Mouse (Mus musculus) MEL (cell line): ENCODE results near the gene Gsk3a. TPM values are rescaled to one million over a fixed set of nuclear protein-coding genes. Genes with fewer than 3 reads are reported as not detected.

Experiments
- DNase-seq: peaks from one replicate; pipeline ENCODE4 v3.0.0; 2011; ENCODE audit warnings: low read depth, low spot score
- H3K27ac ChIP-seq: 2 replicates; pipeline ENCODE4 v1.5.1; 2012; ENCODE audit warnings: low read depth, mild to moderate bottlenecking, control low read depth, low read length, moderate library complexity; ENCODE audit not compliant: control insufficient read depth
- H3K27me3 ChIP-seq, 2 experiments: fragments of 150-350 bp in 1 of 2; sonication (generic) in 1 of 2; 2 replicates each; pipeline ENCODE4 v1.6.1; 2012; ENCODE audit warnings: low read length in 2 of 2, mild to moderate bottlenecking in 2 of 2, improper control_type of control experiment in 1 of 2, moderate library complexity in 1 of 2; ENCODE audit not compliant: insufficient read depth in 2 of 2, control insufficient read depth in 1 of 2
- H3K36me3 ChIP-seq, 2 experiments: 2 replicates each; pipeline ENCODE4 v1.6.1; 2012 to 2014; ENCODE audit warnings: low read length in 2 of 2, improper control_type of control experiment in 1 of 2, inconsistent platforms in 1 of 2, mild to moderate bottlenecking in 1 of 2; ENCODE audit not compliant: insufficient read depth in 2 of 2, control insufficient read depth in 1 of 2
- H3K4me1 ChIP-seq, 2 experiments: fragments of 150-350 bp in 1 of 2; sonication (generic) in 1 of 2; 2 replicates each; pipeline ENCODE4 v1.6.1; 2012; ENCODE audit warnings: low read length in 2 of 2, improper control_type of control experiment in 1 of 2, mild to moderate bottlenecking in 1 of 2; ENCODE audit not compliant: insufficient read depth in 2 of 2, control insufficient read depth in 1 of 2
- H3K4me3 ChIP-seq, 2 experiments: fragments of 150-350 bp in 1 of 2; sonication (generic) in 1 of 2; 2 replicates each; pipeline ENCODE4 v1.5.1; 2012; ENCODE audit warnings: low read depth in 2 of 2, low read length in 2 of 2, mild to moderate bottlenecking in 2 of 2, moderate library complexity in 2 of 2, control low read depth in 1 of 2, improper control_type of control experiment in 1 of 2; ENCODE audit not compliant: control insufficient read depth in 1 of 2, insufficient read depth in 1 of 2
- H3K79me2 ChIP-seq: 2 replicates; pipeline ENCODE4 v1.6.1; 2012; ENCODE audit warnings: mild to moderate bottlenecking, low read length, moderate library complexity; ENCODE audit not compliant: control insufficient read depth, poor library complexity, insufficient read depth
- H3K9ac ChIP-seq: 2 replicates; pipeline ENCODE4 v1.6.1; 2012; ENCODE audit warnings: low read depth, mild to moderate bottlenecking, control low read depth, low read length, moderate library complexity; ENCODE audit not compliant: control insufficient read depth, poor library complexity, severe bottlenecking
- H3K9me3 ChIP-seq: fragments of 150-350 bp; sonication (generic); replicated peaks from 2 replicates; pipeline ENCODE4 v1.6.1; 2012; ENCODE audit warnings: mild to moderate bottlenecking, low read length, improper control_type of control experiment, moderate library complexity; ENCODE audit not compliant: insufficient read depth
- CHD2 ChIP-seq: IDR thresholded peaks from 2 replicates; pipeline ENCODE4 v1.6.1; 2011; ENCODE audit warnings: low read length, improper control_type of control experiment
- CTCF ChIP-seq, 3 experiments: IDR thresholded peaks in 2 of 3; conservative IDR thresholded peaks in 1 of 3; 2 replicates each; pipeline ENCODE4 v1.5.1; 2011 to 2012; ENCODE audit warnings: low read length in 3 of 3, low read depth in 2 of 3, mild to moderate bottlenecking in 2 of 3, improper control_type of control experiment in 1 of 3, inconsistent platforms in 1 of 3, mixed read lengths in 1 of 3, moderate library complexity in 1 of 3; ENCODE audit not compliant: control insufficient read depth in 1 of 3, insufficient read depth in 1 of 3, poor library complexity in 1 of 3, severe bottlenecking in 1 of 3
- ETS1 ChIP-seq: IDR thresholded peaks from 2 replicates; pipeline ENCODE4 v1.6.1; 2012; ENCODE audit warnings: low read depth, mild to moderate bottlenecking, inconsistent platforms, low read length, improper control_type of control experiment, moderate library complexity
- GATA1 ChIP-seq: IDR thresholded peaks from 2 replicates; pipeline ENCODE4 v1.6.1; 2011; ENCODE audit warnings: low read depth, low read length, improper control_type of control experiment
- HCFC1 ChIP-seq: IDR thresholded peaks from 2 replicates; pipeline ENCODE4 v1.6.1; 2012; ENCODE audit warnings: low read depth, mild to moderate bottlenecking, inconsistent platforms, low read length, improper control_type of control experiment, moderate library complexity
- JUND ChIP-seq: IDR thresholded peaks from 2 replicates; pipeline ENCODE4 v1.6.1; 2011; ENCODE audit warnings: low read depth, mild to moderate bottlenecking, improper control_type of control experiment, low read length
- KAT2A ChIP-seq: conservative IDR thresholded peaks from 2 replicates; pipeline ENCODE4 v1.6.1; 2012; ENCODE audit warnings: low read depth, low read length, improper control_type of control experiment, inconsistent platforms
- MAFK ChIP-seq: IDR thresholded peaks from 2 replicates; pipeline ENCODE4 v1.6.1; 2011; ENCODE audit warnings: low read depth, mild to moderate bottlenecking, low read length, improper control_type of control experiment, borderline replicate concordance
- MAX ChIP-seq: IDR thresholded peaks from 2 replicates; pipeline ENCODE4 v1.6.1; 2011; ENCODE audit warnings: low read length, improper control_type of control experiment
- MAZ ChIP-seq: IDR thresholded peaks from 2 replicates; pipeline ENCODE4 v1.6.1; 2012; ENCODE audit warnings: low read depth, mild to moderate bottlenecking, inconsistent platforms, low read length, improper control_type of control experiment
- MEF2A ChIP-seq: IDR thresholded peaks from 2 replicates; pipeline ENCODE4 v1.6.1; 2014; ENCODE audit warnings: low read depth, mild to moderate bottlenecking, inconsistent platforms, low read length, improper control_type of control experiment; ENCODE audit not compliant: poor library complexity, insufficient replicate concordance, severe bottlenecking; ENCODE audit errors: extremely low read depth
- MXI1 ChIP-seq: IDR thresholded peaks from 2 replicates; pipeline ENCODE4 v1.6.1; 2011; ENCODE audit warnings: mild to moderate bottlenecking, low read depth, low read length, improper control_type of control experiment
- MYB ChIP-seq: IDR thresholded peaks from 2 replicates; pipeline ENCODE4 v1.6.1; 2011; ENCODE audit warnings: mild to moderate bottlenecking, low read depth, low read length, improper control_type of control experiment
- POLR2A ChIP-seq, 2 experiments: IDR thresholded peaks; 2 replicates each; pipeline ENCODE4 v1.6.1; 2011 to 2012; ENCODE audit warnings: low read length in 2 of 2, mild to moderate bottlenecking in 2 of 2, control low read depth in 1 of 2, improper control_type of control experiment in 1 of 2, low read depth in 1 of 2, moderate library complexity in 1 of 2; ENCODE audit not compliant: control insufficient read depth in 1 of 2, insufficient read depth in 1 of 2, poor library complexity in 1 of 2
- POLR2AphosphoS2 ChIP-seq: IDR thresholded peaks from 2 replicates; pipeline ENCODE4 v1.6.1; 2011; ENCODE audit warnings: low read length, improper control_type of control experiment
- POLR2AphosphoS5 ChIP-seq: IDR thresholded peaks from 2 replicates; pipeline ENCODE4 v1.6.1; 2012; ENCODE audit warnings: low read depth, borderline replicate concordance, mild to moderate bottlenecking, inconsistent platforms, low read length, moderate library complexity, mixed read lengths
- RAD21 ChIP-seq: IDR thresholded peaks from 2 replicates; pipeline ENCODE4 v1.6.1; 2011; ENCODE audit warnings: mild to moderate bottlenecking, low read depth, low read length, improper control_type of control experiment
- RCOR1 ChIP-seq: IDR thresholded peaks from 2 replicates; pipeline ENCODE4 v1.6.1; 2012; ENCODE audit warnings: low read depth, mild to moderate bottlenecking, inconsistent platforms, low read length, improper control_type of control experiment
- SIN3A ChIP-seq: IDR thresholded peaks from 2 replicates; pipeline ENCODE4 v1.6.1; 2012; ENCODE audit warnings: low read length, improper control_type of control experiment, inconsistent platforms
- SMC3 ChIP-seq: IDR thresholded peaks from 2 replicates; pipeline ENCODE4 v1.6.1; 2011; ENCODE audit warnings: low read depth, low read length, improper control_type of control experiment
- UBTF ChIP-seq: IDR thresholded peaks from 2 replicates; pipeline ENCODE4 v1.6.1; 2012; ENCODE audit warnings: low read depth, mild to moderate bottlenecking, inconsistent platforms, low read length, improper control_type of control experiment, moderate library complexity, borderline replicate concordance; ENCODE audit not compliant: insufficient read depth
- USF1 ChIP-seq: IDR thresholded peaks from 2 replicates; pipeline ENCODE4 v1.6.1; 2014; ENCODE audit warnings: low read depth, mild to moderate bottlenecking, inconsistent platforms, low read length, improper control_type of control experiment, moderate library complexity
- USF2 ChIP-seq, 2 experiments: IDR thresholded peaks; 2 replicates each; pipeline ENCODE4 v1.6.1; 2011 to 2012; ENCODE audit warnings: improper control_type of control experiment in 2 of 2, low read length in 2 of 2, borderline replicate concordance in 1 of 2, inconsistent platforms in 1 of 2, low read depth in 1 of 2, mild to moderate bottlenecking in 1 of 2; ENCODE audit not compliant: insufficient read depth in 1 of 2
- ZC3H11A ChIP-seq: IDR thresholded peaks from 2 replicates; pipeline ENCODE4 v1.6.1; 2012; ENCODE audit warnings: low read depth, mild to moderate bottlenecking, inconsistent platforms, low read length, improper control_type of control experiment
- ZNF384 ChIP-seq: IDR thresholded peaks from 2 replicates; pipeline ENCODE4 v1.6.1; 2012; ENCODE audit warnings: low read depth, mild to moderate bottlenecking, inconsistent platforms, low read length, improper control_type of control experiment
- polyA plus RNA-seq, 2 experiments: library from polyadenylated mRNA; stranded (reverse) in 1 of 2; unstranded in 1 of 2; fragments of >175 nt in 1 of 2; fragments of >200 nt in 1 of 2; gene quantifications; 2 replicates each; pipeline versions ENCODE4 v1.2.1 to v1.2.4; 2012; ENCODE audit warnings: low replicate concordance in 2 of 2, low read depth in 1 of 2; ENCODE audit not compliant: insufficient read length in 2 of 2, insufficient read depth in 1 of 2, missing spikeins in 1 of 2
- total RNA-seq: library from RNA; depleted of rRNA; stranded (reverse); fragments of 300-350 nt; gene quantifications from 2 replicates; pipeline ENCODE4 v1.2.3, GENCODE M21; 2012

Gsk3a gene
- total and polyA plus RNA-seq, 3 experiments: 59.8 to 149 (median 86.6) TPM

GRCm38 (mm10) chr7:25243361-25243760 is 5.7 kb upstream of the Gsk3a start:
- H3K4me3 ChIP-seq: no peak overlapping the region
- H3K4me1 ChIP-seq: peaks cover 0 to 9% of the 10 kb centered on the region in 2 experiments; a peak in 1 of 4 replicates
- no peaks in the 10 kb centered on the region for H3K27me3 ChIP-seq
- H3K79me2 ChIP-seq: peaks cover 12% of the 10 kb centered on the region
- DNase-seq: no peak
- peaks cover 0 to 5% of the 10 kb centered on the region in 2 experiments; a peak in 3 of 4 replicates for H3K36me3 ChIP-seq
- no peaks in the 10 kb centered on the region for H3K9me3 ChIP-seq
- TF ChIP-seq USF2 (IDR thresholded peaks at IDR 0.05; ENCODE audit: borderline replicate concordance in 1 of 2, insufficient read depth in 1 of 2, low read depth in 1 of 2, low read length in 2 of 2): no peak
- TF ChIP-seq MAZ: no peak
- TF ChIP-seq USF1: no peak
- no peak for TF ChIP-seq GATA1
- TF ChIP-seq KAT2A: no peak
- no peak for TF ChIP-seq ZNF384
- TF ChIP-seq UBTF: no peak
- TF ChIP-seq POLR2AphosphoS2: no peak
- TF ChIP-seq ETS1: no peak
- TF ChIP-seq MAFK: no peak
- no peak for TF ChIP-seq HCFC1
- no peak for TF ChIP-seq SIN3A
- no peak overlapping the region for H3K27ac ChIP-seq
- H3K9ac ChIP-seq: no peak overlapping the region

- Histone ChIP-seq H3K27ac (no peak overlapping the region), H3K4me3 (no peak overlapping the region), H3K27me3 (no peaks in the 10 kb centered on the region), H3K4me1 (peaks cover 3 to 7% of the 10 kb centered on the region in 2 experiments; a peak in 2 of 4 replicates), H3K9me3 (no peaks in the 10 kb centered on the region), H3K79me2 (peaks cover 16% of the 10 kb centered on the region), H3K36me3 (peaks cover 0 to 11% of the 10 kb centered on the region in 2 experiments; a peak in 3 of 4 replicates), H3K9ac (no peak overlapping the region)
- TF ChIP-seq GATA1 (no peak), CHD2 (no peak), MAX (no peak), ZC3H11A (peak; percentile 50), CTCF (IDR thresholded peaks at IDR 0.05 in 2 of 3, conservative IDR thresholded peaks at IDR 0.05 in 1 of 3; ENCODE audit: control insufficient read depth in 1 of 3, insufficient read depth in 1 of 3, low read depth in 2 of 3, low read length in 3 of 3, poor library complexity in 1 of 3, severe bottlenecking in 1 of 3) (peak; percentile 6 to 40 (median 29); a peak in 4 of 6 replicates), MYB (no peak), JUND (no peak), MXI1 (no peak), SMC3 (peak; percentile 56), RCOR1 (no peak), POLR2AphosphoS5 (no peak), MEF2A (no peak), MAZ (no peak), RAD21 (peak; percentile 33), POLR2A (IDR thresholded peaks at IDR 0.05; ENCODE audit: control insufficient read depth in 1 of 2, insufficient read depth in 1 of 2, low read depth in 1 of 2, low read length in 2 of 2, poor library complexity in 1 of 2) (no peak)
- DNase-seq: no peak
Measured at GRCm38 (mm10) chr7:25241062-25241461, 3.4 kb upstream of the Gsk3a start.
